Mouse (Mus musculus) midbrain, embryonic 13.5 days (tissue): Measurements from ENCODE around the gene Gm36028. TPM values are rescaled to one million over a fixed set of nuclear protein-coding genes. Genes with fewer than 3 reads are reported as not detected.

Source experiments
- ATAC-seq: fragments of 200-750 bp; cut with Nextera tagmentation; 2 replicates; pipeline ENCODE4 v1.8.0; 2017; ENCODE audit warnings: mild to moderate bottlenecking, moderate TSS enrichment, moderate library complexity
- H3K27ac ChIP-seq: fragments of 300-500 bp; sonication (generic); 2 replicates; pipeline ENCODE4 v1.5.1; 2015; ENCODE audit warnings: inconsistent platforms, mild to moderate bottlenecking, moderate library complexity
- H3K27me3 ChIP-seq: fragments of 300-500 bp; sonication (generic); 2 replicates; pipeline ENCODE4 v1.6.1; 2015; ENCODE audit warnings: mild to moderate bottlenecking, inconsistent platforms
- H3K36me3 ChIP-seq: fragments of 300-500 bp; sonication (generic); 2 replicates; pipeline ENCODE4 v1.6.1; 2015; ENCODE audit warnings: mild to moderate bottlenecking, inconsistent platforms
- H3K4me1 ChIP-seq: fragments of 300-500 bp; sonication (generic); replicated peaks from 2 replicates; pipeline ENCODE4 v1.6.1; 2015; ENCODE audit warnings: inconsistent platforms
- H3K4me2 ChIP-seq: fragments of 300-500 bp; sonication (generic); replicated peaks from 2 replicates; pipeline ENCODE4 v1.6.1; 2015; ENCODE audit warnings: moderate library complexity, mild to moderate bottlenecking, inconsistent platforms
- H3K4me3 ChIP-seq: fragments of 300-500 bp; sonication (generic); replicated peaks from 2 replicates; pipeline ENCODE4 v1.5.1; 2015; ENCODE audit warnings: mild to moderate bottlenecking, inconsistent platforms
- H3K9ac ChIP-seq: fragments of 300-500 bp; sonication (generic); replicated peaks from 2 replicates; pipeline ENCODE4 v1.6.1; 2015; ENCODE audit warnings: mild to moderate bottlenecking, inconsistent platforms
- H3K9me3 ChIP-seq: fragments of 300-500 bp; sonication (generic); 2 replicates; pipeline ENCODE4 v1.6.1; 2016; ENCODE audit warnings: mild to moderate bottlenecking, inconsistent platforms
- WGBS: fragments of 180-500 bp; shearing (Covaris S2); methylation state at CpG from one replicate; pipeline ENCODE4 v1.1.7; 2015; 5-methylcytosine and 5-hydroxymethylcytosine counted together
- polyA plus RNA-seq: library from polyadenylated mRNA; unstranded; fragments of >200 nt; fragmentation: Nextera tagmentation; extraction: Ambion mirVana; gene quantifications from 2 replicates; pipeline ENCODE4 v1.2.1, GENCODE M21; 2015

Gene Gm36028
- polyA plus RNA-seq, 1 experiment from 2014 or later: 0.19 TPM

- no peak overlapping the region for H3K4me2 ChIP-seq
- WGBS: 96% methylated on average over 9 of the region's 9 CpGs
- no peak for ATAC-seq
- no peak overlapping the region for H3K27ac ChIP-seq
- no peaks in the 10 kb centered on the region for H3K27me3 ChIP-seq
- H3K4me3 ChIP-seq: no peak overlapping the region
- H3K9ac ChIP-seq: no peak overlapping the region
- H3K36me3 ChIP-seq: 0 out of 2 replicates have a peak, but pooled peaks cover 5% of the 10 kb centered on the region
- H3K9me3 ChIP-seq: no peaks in the 10 kb centered on the region
- peaks cover 11% of the 10 kb centered on the region for H3K4me1 ChIP-seq
Measured at GRCm38 (mm10) chr16:37803387-37803950, 57.5 kb downstream of the Gm36028 start.

GRCm38 (mm10) chr16:37802686-37803295, 58.2 kb downstream of the Gm36028 start:
- peak; percentile 57; the same call in 1 of the 2 replicates for ATAC-seq
- 0 out of 2 replicates have a peak overlapping the region, but pooled peaks have one; percentile 20 for H3K27ac ChIP-seq
- H3K9ac ChIP-seq: no peak overlapping the region
- WGBS: 62% methylated on average over 4 of the region's 4 CpGs
- H3K9me3 ChIP-seq: no peaks in the 10 kb centered on the region
- H3K4me3 ChIP-seq: no peak overlapping the region
- H3K27me3 ChIP-seq: no peaks in the 10 kb centered on the region
- H3K36me3 ChIP-seq: 0 out of 2 replicates have a peak, but pooled peaks cover 5% of the 10 kb centered on the region
- H3K4me1 ChIP-seq: peaks cover 11% of the 10 kb centered on the region
- H3K4me2 ChIP-seq: no peak overlapping the region

GRCm38 (mm10) chr16:37801097-37801496, 59.8 kb downstream of the Gm36028 start:
- ATAC-seq: no peak
- Histone ChIP-seq H3K27me3 (no peaks in the 10 kb centered on the region), H3K9ac (no peak overlapping the region), H3K4me3 (no peak overlapping the region), H3K9me3 (no peaks in the 10 kb centered on the region), H3K27ac (no peak overlapping the region), H3K4me2 (no peak overlapping the region), H3K36me3 (0 out of 2 replicates have a peak, but pooled peaks cover 5% of the 10 kb centered on the region), H3K4me1 (peaks cover 11% of the 10 kb centered on the region)
- 89% methylated on average over 2 of the region's 2 CpGs for WGBS

Other genes starting within 250 kb of the Gm36028 start
- 58.4 and 58.8 TPM in 2 replicates for gene Ndufb4, start 206.7 kb downstream of the Gm36028 start, polyA plus RNA-seq
- gene Fstl1, start 84.3 kb downstream of the Gm36028 start, polyA plus RNA-seq: 98.9 and 99.0 TPM in 2 replicates
- gene Lrrc58, start 7.2 kb upstream of the Gm36028 start, polyA plus RNA-seq: 41.3 and 43.1 TPM in 2 replicates
- gene Gpr156, start 55.4 kb upstream of the Gm36028 start, polyA plus RNA-seq: 8.2 and 9.4 TPM in 2 replicates
- 170 and 172 TPM in 2 replicates for gene Gsk3b, start 227.9 kb upstream of the Gm36028 start, polyA plus RNA-seq